Mouse (Mus musculus): ENCODE measurements around the gene Fbxo47.

GRCm38 (mm10) chr11:97825971-97826370 lies 58.0 kb downstream of the Fbxo47 start:
- TF ChIP-seq CTCF (IDR thresholded peaks at IDR 0.05; ENCODE audit: low read depth) (no peak), EP300 (optimal IDR thresholded peaks at IDR 0.05) (no peak)
